Mouse (Mus musculus): ENCODE measurements around the gene Iqsec1. TPM values are rescaled to one million over a fixed set of nuclear protein-coding genes. Genes with fewer than 3 reads are reported as not detected.

The Iqsec1 gene
- polyA plus RNA-seq, 1 experiment from 2014 or later: 33.4 TPM

DNA sequence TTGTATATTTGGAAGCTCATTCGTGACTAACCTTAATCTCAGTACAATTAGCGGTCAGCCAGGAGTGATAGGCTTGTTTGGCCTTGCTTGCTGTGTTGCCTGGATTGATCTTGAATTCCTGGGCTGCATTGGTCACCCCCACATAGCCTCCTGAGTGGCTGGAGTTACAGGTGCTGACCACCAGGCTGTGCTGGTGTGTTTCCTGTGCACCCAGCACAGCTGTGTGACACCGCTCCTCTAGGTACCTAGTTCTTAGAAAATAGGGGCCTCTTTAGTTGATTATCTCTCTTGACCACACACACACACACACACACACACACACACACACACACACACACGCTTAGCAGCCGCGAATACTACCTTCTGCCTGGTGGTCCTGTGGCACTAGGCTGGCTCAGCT lies 380.3 kb downstream of the Iqsec1 start:
- Histone ChIP-seq H3K4me2 (ENCODE audit: low read depth, low read length) (no peak overlapping the region), H3K4me1 (ENCODE audit: control insufficient read depth, insufficient read depth, low read length) (0 out of 2 replicates have a peak, but pooled peaks cover 4% of the 10 kb centered on the region), H3K9ac (replicated peaks; ENCODE audit: low read depth, low read length) (no peak overlapping the region), H3K36me3 (ENCODE audit: control insufficient read depth, insufficient read depth, low read length) (no peaks in the 10 kb centered on the region), H3K9me3 (ENCODE audit: control insufficient read depth, low read length) (no peaks in the 10 kb centered on the region), H3K27ac (ENCODE audit: low read depth, low read length) (no peak overlapping the region), H3K27me3 (ENCODE audit: control insufficient read depth, insufficient read depth, low read length) (no peaks in the 10 kb centered on the region), H3K4me3 (ENCODE audit: low read depth, low read length) (no peak overlapping the region)
- WGBS: 84% methylated on average over 6 of the region's 6 CpGs
- no peak for ATAC-seq (ENCODE audit: low read depth)

DNA sequence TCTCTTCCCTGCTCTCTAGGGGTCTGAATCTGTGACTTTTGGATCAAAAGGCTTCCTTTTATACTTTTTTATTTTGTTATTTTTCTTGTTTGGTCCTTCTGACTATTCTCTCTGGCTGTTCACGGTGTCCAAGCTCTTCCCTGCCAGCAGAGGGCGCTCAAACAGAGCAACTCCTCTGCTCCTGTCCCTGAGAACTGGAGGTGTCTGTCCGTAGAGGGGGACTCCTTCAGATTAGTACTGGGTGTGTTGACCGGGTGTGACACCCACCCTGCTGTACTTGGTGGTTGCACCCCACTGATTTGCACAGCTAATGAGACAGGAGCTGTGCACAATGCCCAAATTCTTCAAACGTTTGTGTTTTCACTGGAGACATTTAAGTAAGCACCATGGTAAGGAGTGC lies 381.3 kb downstream of the Iqsec1 start:
- WGBS: 15% methylated on average over 5 of the region's 5 CpGs
- H3K4me2 ChIP-seq (ENCODE audit: low read depth, low read length): no peak overlapping the region
- no peaks in the 10 kb centered on the region for H3K27me3 ChIP-seq (ENCODE audit: control insufficient read depth, insufficient read depth, low read length)
- ATAC-seq (ENCODE audit: low read depth): no peak
- H3K4me1 ChIP-seq (ENCODE audit: control insufficient read depth, insufficient read depth, low read length): 0 out of 2 replicates have a peak, but pooled peaks cover 4% of the 10 kb centered on the region
- H3K4me3 ChIP-seq (ENCODE audit: low read depth, low read length): no peak overlapping the region
- H3K9me3 ChIP-seq (ENCODE audit: control insufficient read depth, low read length): no peaks in the 10 kb centered on the region
- H3K9ac ChIP-seq (replicated peaks; ENCODE audit: low read depth, low read length): no peak overlapping the region
- no peak overlapping the region for H3K27ac ChIP-seq (ENCODE audit: low read depth, low read length)
- no peaks in the 10 kb centered on the region for H3K36me3 ChIP-seq (ENCODE audit: control insufficient read depth, insufficient read depth, low read length)

DNA sequence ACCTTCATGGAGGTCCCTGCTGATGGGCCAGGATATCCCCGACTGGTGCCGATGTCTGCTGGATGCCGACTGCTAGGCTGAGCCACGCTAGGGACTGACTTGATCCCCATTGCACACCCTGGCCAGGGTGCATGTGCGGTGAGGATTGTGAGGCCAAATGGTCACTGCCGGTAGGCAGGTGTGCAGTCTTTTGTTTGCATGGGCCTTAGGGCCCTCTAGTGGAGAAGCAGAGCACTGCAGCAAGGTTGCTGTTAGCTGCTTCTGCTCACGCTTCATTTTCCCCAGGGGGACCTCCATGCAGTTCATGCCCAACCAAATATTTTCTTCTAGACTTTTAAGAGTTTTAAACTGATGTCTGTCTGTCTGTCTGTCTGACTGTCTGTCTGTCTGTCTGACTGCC lies 381.9 kb downstream of the Iqsec1 start:
- Histone ChIP-seq H3K27ac (ENCODE audit: low read depth, low read length) (no peak overlapping the region), H3K9me3 (ENCODE audit: control insufficient read depth, low read length) (no peaks in the 10 kb centered on the region), H3K9ac (replicated peaks; ENCODE audit: low read depth, low read length) (no peak overlapping the region), H3K36me3 (ENCODE audit: control insufficient read depth, insufficient read depth, low read length) (no peaks in the 10 kb centered on the region), H3K4me3 (ENCODE audit: low read depth, low read length) (no peak overlapping the region), H3K4me2 (ENCODE audit: low read depth, low read length) (no peak overlapping the region), H3K4me1 (ENCODE audit: control insufficient read depth, insufficient read depth, low read length) (0 out of 2 replicates have a peak, but pooled peaks cover 4% of the 10 kb centered on the region), H3K27me3 (ENCODE audit: control insufficient read depth, insufficient read depth, low read length) (no peaks in the 10 kb centered on the region)
- no peak for ATAC-seq (ENCODE audit: low read depth)
- 28% methylated on average over 7 of the region's 7 CpGs for whole genome bisulfite sequencing

Small RNAs within 50 kb of the gene (microRNA-seq; reads per million reads assigned to microRNA genes)
- gene Gm24816: not detected

Other genes with a start within 250 kb of the Iqsec1 start
- gene Nup210, start 128.1 kb upstream of the Iqsec1 start, polyA plus RNA-seq (2014; fragmentation: Nextera tagmentation; extraction: Ambion mirVana): 18.3 and 21.5 TPM in 2 replicates
- 43.0 and 50.0 TPM in 2 replicates for gene Hdac11, start 168.0 kb upstream of the Iqsec1 start, polyA plus RNA-seq (2014; fragmentation: Nextera tagmentation; extraction: Ambion mirVana)
- 9.1 and 32.5 TPM in 2 replicates for gene Fbln2, start 223.8 kb upstream of the Iqsec1 start, polyA plus RNA-seq (2014; fragmentation: Nextera tagmentation; extraction: Ambion mirVana)